Mouse (Mus musculus) embryonic facial prominence, embryonic 15.5 days (tissue): Measurements from ENCODE around the gene A730049H05Rik. TPM values are rescaled to one million over a fixed set of nuclear protein-coding genes. Genes with fewer than 3 reads are reported as not detected.
A peak's percentile ranks its signal among the peaks of the same experiment; 100 is the strongest.

Experiments
- ATAC-seq: fragments of 200-750 bp; cut with Nextera tagmentation; 2 replicates; pipeline ENCODE4 v1.8.0; 2017; ENCODE audit warnings: low read depth, moderate TSS enrichment; ENCODE audit not compliant: insufficient number of reproducible peaks, low FRiP score, low TSS enrichment
- H3K27ac ChIP-seq: fragments of 300-500 bp; sonication (generic); replicated peaks from 2 replicates; pipeline ENCODE4 v1.5.1; 2015; ENCODE audit warnings: mild to moderate bottlenecking, inconsistent platforms
- H3K27me3 ChIP-seq: fragments of 300-500 bp; sonication (generic); 2 replicates; pipeline ENCODE4 v1.6.1; 2015; ENCODE audit warnings: inconsistent platforms
- H3K36me3 ChIP-seq: fragments of 300-500 bp; sonication (generic); 2 replicates; pipeline ENCODE4 v1.6.1; 2015; ENCODE audit warnings: mild to moderate bottlenecking, inconsistent platforms
- H3K4me1 ChIP-seq: fragments of 300-500 bp; sonication (generic); 2 replicates; pipeline ENCODE4 v1.6.1; 2015; ENCODE audit warnings: inconsistent platforms
- H3K4me2 ChIP-seq: fragments of 300-500 bp; sonication (generic); replicated peaks from 2 replicates; pipeline ENCODE4 v1.6.1; 2015; ENCODE audit warnings: mild to moderate bottlenecking, inconsistent platforms
- H3K4me3 ChIP-seq: fragments of 300-500 bp; sonication (generic); replicated peaks from 2 replicates; pipeline ENCODE4 v1.5.1; 2015; ENCODE audit warnings: mild to moderate bottlenecking, inconsistent platforms
- H3K9ac ChIP-seq: fragments of 300-500 bp; sonication (generic); 2 replicates; pipeline ENCODE4 v1.6.1; 2015; ENCODE audit warnings: inconsistent platforms
- H3K9me3 ChIP-seq: fragments of 300-500 bp; sonication (generic); replicated peaks from 2 replicates; pipeline ENCODE4 v1.6.1; 2016; ENCODE audit warnings: inconsistent platforms
- WGBS: fragments of 180-500 bp; shearing (Covaris S2); methylation state at CpG from one replicate; pipeline ENCODE4 v1.1.7; 2015; 5-methylcytosine and 5-hydroxymethylcytosine counted together
- polyA plus RNA-seq: library from polyadenylated mRNA; unstranded; fragments of >200 nt; fragmentation: Nextera tagmentation; extraction: Ambion mirVana; gene quantifications from 2 replicates; pipeline ENCODE4 v1.2.1, GENCODE M21; 2015

A730049H05Rik gene
- polyA plus RNA-seq, 1 experiment from 2014 or later: 0.87 TPM

DNA sequence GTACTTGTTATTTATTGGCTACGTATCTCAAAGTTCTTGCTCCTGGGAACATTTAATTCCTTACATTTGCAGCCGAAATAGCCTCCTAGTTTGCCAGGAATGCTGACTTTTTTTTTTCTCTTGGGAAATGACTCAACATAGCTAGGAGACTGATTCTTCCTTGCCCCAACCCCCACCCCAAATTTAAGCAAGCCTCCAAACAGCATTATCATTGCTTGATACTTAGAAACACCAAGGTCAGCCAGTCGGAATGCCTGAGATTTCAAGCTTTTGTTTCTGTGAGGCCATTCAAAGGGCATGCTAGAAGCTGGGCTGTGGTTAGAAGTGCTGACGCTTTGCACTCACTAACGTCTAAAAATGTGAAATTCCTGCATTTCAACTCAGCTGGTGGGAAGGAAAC is 11.1 kb downstream of the A730049H05Rik start:
- no peak overlapping the region for H3K27ac ChIP-seq
- H3K9me3 ChIP-seq: no peaks in the 10 kb centered on the region
- no peaks in the 10 kb centered on the region for H3K36me3 ChIP-seq
- WGBS: 29% methylated on average over 5 of the region's 5 CpGs
- no peak overlapping the region for H3K4me3 ChIP-seq
- H3K4me1 ChIP-seq: 0 out of 2 replicates have a peak, but pooled peaks cover 6% of the 10 kb centered on the region
- H3K4me2 ChIP-seq: no peak overlapping the region
- no peak for ATAC-seq
- H3K9ac ChIP-seq: no peak overlapping the region
- no peaks in the 10 kb centered on the region for H3K27me3 ChIP-seq

- no peak for ATAC-seq
- Histone ChIP-seq H3K4me3 (no peak overlapping the region), H3K36me3 (no peaks in the 10 kb centered on the region), H3K4me1 (0 out of 2 replicates have a peak, but pooled peaks cover 6% of the 10 kb centered on the region), H3K9ac (no peak overlapping the region), H3K4me2 (no peak overlapping the region), H3K27ac (no peak overlapping the region), H3K27me3 (no peaks in the 10 kb centered on the region), H3K9me3 (no peaks in the 10 kb centered on the region)
- 88% methylated on average over 2 of the region's 2 CpGs for WGBS
Measured at GRCm38 (mm10) chr6:92829148-92829547, 12.9 kb downstream of the A730049H05Rik start.

DNA sequence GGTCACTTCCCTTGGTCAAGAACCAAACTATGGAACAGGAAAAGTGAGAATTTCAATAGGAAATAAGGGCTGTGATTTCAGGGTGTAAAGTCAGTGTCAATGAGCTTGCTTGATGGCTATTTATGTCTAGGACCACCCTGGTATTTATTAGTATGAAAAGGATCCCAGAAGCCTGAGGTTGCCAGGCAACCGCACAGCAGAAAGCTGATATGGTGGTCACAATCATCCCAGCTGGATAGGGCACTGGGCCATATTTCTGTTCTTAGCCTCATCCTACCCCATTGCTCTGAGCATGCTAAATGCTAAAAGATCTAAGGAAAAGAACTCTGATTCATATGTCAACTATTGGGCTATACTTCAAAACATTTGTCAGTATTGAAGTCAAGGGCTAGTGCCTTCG is 14.8 kb downstream of the A730049H05Rik start:
- H3K4me3 ChIP-seq: no peak overlapping the region
- no peak overlapping the region for H3K9ac ChIP-seq
- 0 out of 2 replicates have a peak, but pooled peaks cover 6% of the 10 kb centered on the region for H3K4me1 ChIP-seq
- no peaks in the 10 kb centered on the region for H3K36me3 ChIP-seq
- 84% methylated on average over 2 of the region's 2 CpGs for WGBS
- H3K9me3 ChIP-seq: no peaks in the 10 kb centered on the region
- H3K27ac ChIP-seq: no peak overlapping the region
- no peaks in the 10 kb centered on the region for H3K27me3 ChIP-seq
- no peak for ATAC-seq
- no peak overlapping the region for H3K4me2 ChIP-seq

GRCm38 (mm10) chr6:92842000-92842399 is 25.7 kb downstream of the A730049H05Rik start:
- Histone ChIP-seq H3K4me3 (no peak overlapping the region), H3K9ac (no peak overlapping the region), H3K4me2 (no peak overlapping the region), H3K4me1 (no peaks in the 10 kb centered on the region), H3K9me3 (no peaks in the 10 kb centered on the region), H3K36me3 (no peaks in the 10 kb centered on the region), H3K27ac (no peak overlapping the region), H3K27me3 (no peaks in the 10 kb centered on the region)
- no peak for ATAC-seq
- 24% methylated on average over 2 of the region's 2 CpGs for WGBS

DNA sequence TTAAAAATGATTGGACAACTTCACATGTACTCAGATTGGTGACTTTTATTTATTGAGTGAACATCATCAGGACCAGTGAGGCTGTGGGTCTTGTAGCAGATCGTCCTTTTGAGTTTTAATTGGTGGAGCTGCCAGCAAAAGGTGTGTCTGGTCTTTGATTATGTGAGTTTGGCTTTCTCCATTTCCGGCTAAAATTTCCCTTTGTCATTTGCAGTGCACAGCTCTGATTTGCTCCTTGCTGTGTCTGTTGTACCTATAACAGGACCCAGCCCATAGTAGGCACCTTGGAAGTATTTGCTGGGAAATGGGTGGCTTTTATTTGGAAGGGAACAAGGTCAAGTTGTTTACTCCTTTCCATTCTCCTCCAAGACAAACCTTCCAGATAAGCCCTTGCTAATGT is 27.2 kb downstream of the A730049H05Rik start:
- Histone ChIP-seq H3K9ac (no peak overlapping the region), H3K4me2 (no peak overlapping the region), H3K4me1 (no peaks in the 10 kb centered on the region), H3K4me3 (no peak overlapping the region), H3K9me3 (no peaks in the 10 kb centered on the region), H3K36me3 (peaks cover 6% of the 10 kb centered on the region; the same call in 1 of the 2 replicates), H3K27me3 (no peaks in the 10 kb centered on the region), H3K27ac (no peak overlapping the region)
- ATAC-seq: no peak
- 89% methylated on average over 2 of the region's 2 CpGs for WGBS

GRCm38 (mm10) chr6:92845898-92846297 is 29.6 kb downstream of the A730049H05Rik start:
- Histone ChIP-seq H3K9me3 (no peaks in the 10 kb centered on the region), H3K4me3 (no peak overlapping the region), H3K36me3 (peaks cover 10% of the 10 kb centered on the region; the same call in 1 of the 2 replicates), H3K4me2 (no peak overlapping the region), H3K27me3 (no peaks in the 10 kb centered on the region), H3K27ac (no peak overlapping the region), H3K4me1 (no peaks in the 10 kb centered on the region), H3K9ac (no peak overlapping the region)
- WGBS: 91% methylated on average over 8 of the region's 8 CpGs
- no peak for ATAC-seq

GRCm38 (mm10) chr6:92846614-92847013 is 30.3 kb downstream of the A730049H05Rik start:
- H3K27me3 ChIP-seq: no peaks in the 10 kb centered on the region
- H3K4me3 ChIP-seq: no peak overlapping the region
- ATAC-seq: no peak
- no peaks in the 10 kb centered on the region for H3K9me3 ChIP-seq
- 72% methylated on average over 4 of the region's 4 CpGs for WGBS
- H3K36me3 ChIP-seq: peaks cover 10% of the 10 kb centered on the region; the same call in 1 of the 2 replicates
- H3K4me2 ChIP-seq: no peak overlapping the region
- H3K9ac ChIP-seq: no peak overlapping the region
- no peak overlapping the region for H3K27ac ChIP-seq
- no peaks in the 10 kb centered on the region for H3K4me1 ChIP-seq

DNA sequence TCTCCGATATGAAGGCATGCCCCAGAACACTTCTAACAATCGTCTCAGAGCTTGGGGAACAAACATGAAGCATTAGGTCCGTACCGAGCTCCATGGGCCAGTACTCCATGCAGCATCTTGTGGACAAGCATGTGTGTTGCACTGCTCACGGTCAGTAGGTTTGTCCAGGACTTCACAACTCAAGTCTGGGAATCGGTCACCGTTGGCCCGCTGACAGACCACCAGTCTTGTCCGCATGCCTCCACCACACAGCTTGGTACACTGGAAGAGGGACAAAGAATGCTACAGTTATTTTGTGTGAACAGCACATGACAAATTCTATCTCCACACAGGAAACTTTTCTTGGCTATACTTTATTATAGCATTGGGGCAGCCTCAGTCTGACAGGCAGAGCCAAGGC is 32.9 kb downstream of the A730049H05Rik start:
- no peak overlapping the region for H3K4me3 ChIP-seq
- no peak overlapping the region for H3K9ac ChIP-seq
- H3K4me2 ChIP-seq: no peak overlapping the region
- H3K9me3 ChIP-seq: no peaks in the 10 kb centered on the region
- no peak for ATAC-seq
- H3K4me1 ChIP-seq: no peaks in the 10 kb centered on the region
- H3K27me3 ChIP-seq: no peaks in the 10 kb centered on the region
- WGBS: 95% methylated on average over 9 of the region's 9 CpGs
- H3K36me3 ChIP-seq: peaks cover 10% of the 10 kb centered on the region; the same call in 1 of the 2 replicates
- no peak overlapping the region for H3K27ac ChIP-seq

DNA sequence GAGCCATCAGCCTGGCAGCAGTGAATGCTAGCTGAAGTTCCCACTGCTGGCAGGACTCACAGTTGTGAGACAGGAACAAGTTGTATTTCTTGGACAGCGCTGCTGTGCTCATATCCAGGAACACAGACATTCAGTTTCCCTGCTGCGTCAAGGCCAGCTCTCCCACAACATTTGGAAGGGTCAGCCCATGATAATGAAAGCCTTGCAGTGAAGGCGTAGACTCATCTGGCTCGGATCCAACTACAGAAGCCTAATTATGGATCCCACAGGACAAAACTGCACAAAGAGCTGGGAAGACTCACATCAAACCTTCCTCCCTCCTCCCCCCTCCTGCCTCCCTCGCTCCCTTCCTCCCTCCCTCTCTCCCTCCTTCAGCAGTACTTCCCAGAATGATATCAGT is 34.0 kb downstream of the A730049H05Rik start:
- H3K4me3 ChIP-seq: no peak overlapping the region
- 36% methylated on average over 5 of the region's 5 CpGs for WGBS
- H3K9me3 ChIP-seq: no peaks in the 10 kb centered on the region
- no peaks in the 10 kb centered on the region for H3K4me1 ChIP-seq
- H3K27me3 ChIP-seq: no peaks in the 10 kb centered on the region
- no peak overlapping the region for H3K27ac ChIP-seq
- H3K36me3 ChIP-seq: peaks cover 10% of the 10 kb centered on the region; the same call in 1 of the 2 replicates
- no peak overlapping the region for H3K9ac ChIP-seq
- no peak overlapping the region for H3K4me2 ChIP-seq
- ATAC-seq: peak; percentile 63

- no peaks in the 10 kb centered on the region for H3K9me3 ChIP-seq
- no peak overlapping the region for H3K4me2 ChIP-seq
- ATAC-seq: no peak
- H3K9ac ChIP-seq: no peak overlapping the region
- H3K27me3 ChIP-seq: no peaks in the 10 kb centered on the region
- no peak overlapping the region for H3K4me3 ChIP-seq
- no peaks in the 10 kb centered on the region for H3K4me1 ChIP-seq
- no peaks in the 10 kb centered on the region for H3K36me3 ChIP-seq
- WGBS: 90% methylated on average over 4 of the region's 4 CpGs
- H3K27ac ChIP-seq: no peak overlapping the region
Measured at GRCm38 (mm10) chr6:92854873-92855272, 38.6 kb downstream of the A730049H05Rik start.

- Histone ChIP-seq H3K4me2 (no peak overlapping the region), H3K4me1 (no peaks in the 10 kb centered on the region), H3K4me3 (no peak overlapping the region), H3K9me3 (no peaks in the 10 kb centered on the region), H3K36me3 (no peaks in the 10 kb centered on the region), H3K27me3 (no peaks in the 10 kb centered on the region), H3K27ac (no peak overlapping the region), H3K9ac (no peak overlapping the region)
- ATAC-seq: no peak
- WGBS: 90% methylated on average over 13 of the region's 13 CpGs
Measured at GRCm38 (mm10) chr6:92857761-92858160, 41.5 kb downstream of the A730049H05Rik start.

- Histone ChIP-seq H3K4me1 (no peaks in the 10 kb centered on the region), H3K4me3 (no peak overlapping the region), H3K9me3 (no peaks in the 10 kb centered on the region), H3K36me3 (no peaks in the 10 kb centered on the region), H3K9ac (no peak overlapping the region), H3K27ac (no peak overlapping the region), H3K4me2 (no peak overlapping the region), H3K27me3 (no peaks in the 10 kb centered on the region)
- ATAC-seq: no peak
- WGBS: 84% methylated on average over 12 of the region's 12 CpGs
Measured at GRCm38 (mm10) chr6:92858721-92859510, 42.6 kb downstream of the A730049H05Rik start.
